Mouse (Mus musculus) left cerebral cortex, postnatal 25 days (tissue): Measurements from ENCODE around the gene Prrt2. TPM values are rescaled to one million over a fixed set of nuclear protein-coding genes. Genes with fewer than 3 reads are reported as not detected.

Experiments used
- DNase-seq, 2 experiments: peaks; one replicate each; pipeline ENCODE4 v3.0.0; 2022; ENCODE audit warnings: low spot score in 2 of 2, mixed read lengths in 1 of 2
- intact Hi-C: fragments of 180-260 bp; cut with DNase I; formaldehyde crosslinking; loops from one replicate; pipeline ENCODE4 v1.15.1; 2025
- microRNA-seq, 2 experiments: library from miRNA; unstranded; fragments of <30 nt; microRNA quantifications; one replicate each; pipeline ENCODE4 v1.2.0; 2022
- total RNA-seq, 2 experiments: library from RNA; stranded (reverse); gene quantifications; 2 replicates each; pipeline ENCODE4 v1.2.3; 2021

Gene Prrt2
- total RNA-seq, 2 experiments from 2014 or later: 191 to 195 TPM

DNA sequence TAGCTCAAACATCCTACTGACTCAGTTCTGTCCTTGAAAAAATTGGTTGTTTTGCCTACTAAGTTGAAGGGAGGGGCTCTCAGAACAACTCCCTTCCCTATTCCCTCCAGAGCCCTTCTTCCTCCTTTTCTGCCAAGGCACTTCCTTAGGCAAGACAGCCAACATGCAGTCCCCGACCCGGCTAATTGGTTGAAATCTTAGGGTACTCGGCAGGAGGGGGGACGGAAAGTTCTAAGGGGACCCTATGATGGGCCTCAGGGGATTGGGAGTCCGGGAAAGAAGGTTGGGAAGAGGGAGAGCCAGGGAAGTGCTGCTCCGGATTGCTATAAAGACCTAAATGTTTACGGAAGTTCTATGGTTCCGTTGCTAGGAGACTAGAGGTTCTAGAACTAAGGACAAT lies 45.5 kb downstream of the Prrt2 start:
- intact Hi-C loops: no loop called here
- DNase-seq: peak in 1 of 2 experiments; percentile 29

Small RNA genes lying within 50 kb of the gene (microRNA-seq; reads per million reads assigned to microRNA genes)
- gene Gm44343: 0 reads per million in 2 experiments

Other genes with a start within 250 kb of the Prrt2 start
- 100 to 1,000 TPM; 311 to 316 TPM for gene Ypel3, start 244.3 kb downstream of the Prrt2 start, total RNA-seq
- under 1 TPM in 1 of 2 experiments, not detected in 1; 0.87 TPM for gene Tbx6, start 239.7 kb downstream of the Prrt2 start, total RNA-seq
- gene Ppp4c, start 228.7 kb downstream of the Prrt2 start, total RNA-seq: 10 to 100 TPM; 48.1 to 51.3 TPM
- gene Fam57b, start 223.5 kb downstream of the Prrt2 start, total RNA-seq: 10 to 100 TPM; 84.6 to 91.9 TPM
- gene 4930451I11Rik, start 189.6 kb downstream of the Prrt2 start, total RNA-seq: not detected
- 10 to 100 TPM; 47.8 to 57.6 TPM for gene Doc2a, start 173.8 kb downstream of the Prrt2 start, total RNA-seq
- 10 to 100 TPM; 25.5 to 35.0 TPM for gene Hirip3, start 159.2 kb downstream of the Prrt2 start, total RNA-seq
- gene Ino80e, start 158.8 kb downstream of the Prrt2 start, total RNA-seq: 10 to 100 TPM; 44.9 to 49.9 TPM
- gene Taok2, start 136.5 kb downstream of the Prrt2 start, total RNA-seq: 100 to 1,000 TPM; 149 to 154 TPM
- gene Tmem219, start 98.3 kb downstream of the Prrt2 start, total RNA-seq: 10 to 100 TPM; 20.2 to 22.3 TPM
- 100 to 1,000 TPM; 139 TPM for gene Kctd13, start 92.3 kb downstream of the Prrt2 start, total RNA-seq
- 10 to 100 TPM; 44.2 to 50.3 TPM for gene Asphd1, start 71.6 kb downstream of the Prrt2 start, total RNA-seq
- gene Sez6l2, start 70.6 kb downstream of the Prrt2 start, total RNA-seq: 100 to 1,000 TPM; 400 to 404 TPM
- 100 to 1,000 TPM; 194 to 197 TPM for gene Cdipt, start 45.3 kb downstream of the Prrt2 start, total RNA-seq
- not detected for gene Cdiptos, start 45.1 kb downstream of the Prrt2 start, total RNA-seq
- gene Mvp, start 6.6 kb downstream of the Prrt2 start, total RNA-seq: 1 to 10 TPM; 5.2 to 6.7 TPM
- 1 to 10 TPM in 1 of 2 experiments, under 1 TPM in 1; 0.66 to 2.3 TPM for gene Pagr1b, start 4.7 kb downstream of the Prrt2 start, total RNA-seq
- gene Pagr1a, start 3.9 kb downstream of the Prrt2 start, total RNA-seq: 10 to 100 TPM; 22.5 to 23.9 TPM
- 10 to 100 TPM; 39.2 to 43.8 TPM for gene Gm42742, start 114 bp downstream of the Prrt2 start, total RNA-seq
- gene Maz, start 5.8 kb upstream of the Prrt2 start, total RNA-seq: 100 to 1,000 TPM; 241 to 243 TPM
- 1 to 10 TPM; 5.0 to 5.7 TPM for gene Kif22, start 21.3 kb upstream of the Prrt2 start, total RNA-seq
- not detected for gene Zg16, start 66.1 kb upstream of the Prrt2 start, total RNA-seq
- 1 to 10 TPM; 1.2 to 1.4 TPM for gene AI467606, start 70.1 kb upstream of the Prrt2 start, total RNA-seq
- gene Qprt, start 101.0 kb upstream of the Prrt2 start, total RNA-seq: under 1 TPM in 1 of 2 experiments, not detected in 1; 0.55 TPM
- gene Spn, start 116.6 kb upstream of the Prrt2 start, total RNA-seq: under 1 TPM; 0.09 to 0.14 TPM
- gene Cd2bp2, start 174.8 kb upstream of the Prrt2 start, total RNA-seq: 10 to 100 TPM; 81.7 to 84.1 TPM
- gene Tbc1d10b, start 187.3 kb upstream of the Prrt2 start, total RNA-seq: 10 to 100 TPM; 90.2 to 97.5 TPM
- gene Mylpf, start 187.7 kb upstream of the Prrt2 start, total RNA-seq: 1 to 10 TPM; 2.8 to 3.3 TPM
- gene Zfp553, start 211.8 kb upstream of the Prrt2 start, total RNA-seq: 10 to 100 TPM; 16.9 to 18.6 TPM
- gene Sept1, start 211.9 kb upstream of the Prrt2 start, total RNA-seq: 1 to 10 TPM; 3.4 to 3.6 TPM
- gene Zfp771, start 223.1 kb upstream of the Prrt2 start, total RNA-seq: 10 to 100 TPM; 55.3 to 55.5 TPM
- gene Dctpp1, start 239.5 kb upstream of the Prrt2 start, total RNA-seq: 10 to 100 TPM; 30.6 to 31.0 TPM